Mouse (Mus musculus): ENCODE measurements around the gene Nr1h4. TPM values are rescaled to one million over a fixed set of nuclear protein-coding genes. Genes with fewer than 3 reads are reported as not detected.

Nr1h4 gene
- 131 and 168 TPM in 2 replicates for total RNA-seq (2014; rRNA removed)
- 52.2 and 58.4 TPM in 2 replicates for polyA plus RNA-seq (2012; rRNA removed)

DNA sequence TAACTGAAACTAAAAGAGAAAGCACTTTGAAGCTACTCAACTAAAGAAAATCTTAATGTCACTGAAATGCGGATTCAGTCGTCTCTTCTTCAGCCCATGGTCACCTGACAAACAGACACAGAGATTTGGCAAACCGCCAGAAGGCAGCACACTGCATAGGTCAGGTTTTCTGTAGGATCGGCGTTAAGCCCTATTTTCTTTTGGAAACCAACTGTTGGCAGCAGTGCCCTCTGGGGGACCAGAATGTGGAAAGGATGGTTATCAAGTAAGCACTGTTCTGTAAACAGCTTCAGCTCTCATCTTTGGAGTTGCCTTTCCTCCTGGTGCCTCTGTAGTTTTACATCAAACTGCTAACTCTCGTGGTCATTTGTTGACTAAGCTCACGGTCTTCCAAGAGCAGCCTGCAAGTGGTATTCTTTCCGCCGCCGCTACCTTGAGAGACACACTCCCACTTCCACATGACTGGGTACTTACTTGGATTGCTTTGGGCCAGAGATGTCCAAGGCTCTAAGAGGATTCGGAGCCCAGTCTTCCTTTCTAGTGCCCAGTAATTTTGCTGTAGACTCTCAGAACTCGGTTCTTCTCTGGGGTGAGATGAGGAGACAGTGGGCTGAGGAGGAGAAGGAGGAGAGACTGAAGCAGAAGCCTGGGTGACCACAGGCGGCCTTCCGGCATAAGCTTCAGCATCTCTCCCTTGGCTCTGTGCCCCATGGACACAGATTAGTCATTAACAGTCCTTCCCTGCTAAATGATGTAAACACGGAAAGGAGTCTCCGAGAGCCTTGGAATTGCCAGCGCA is at the start of gene Nr1h4:
Nr1h4 (minus strand) TSS at position 657 of the 799 bp plus-strand sequence.
- Histone ChIP-seq H3K4me3 (ENCODE audit: insufficient read depth, low read depth, low read length) (peak within 1 kb of the TSS; percentile 65), H3K79me2 (ENCODE audit: control insufficient read depth, insufficient read depth, low read length) (peaks cover 18% of the 10 kb centered on the region; the same call in 1 of the 2 replicates), H3K4me1 (ENCODE audit: control insufficient read depth, insufficient read depth, low read length) (peaks cover 18% of the 10 kb centered on the region), H3K27me3 (ENCODE audit: control insufficient read depth, insufficient read depth, low read length) (no peaks in the 10 kb centered on the region), H3K27ac (replicated peaks; ENCODE audit: insufficient read depth, low read depth, low read length) (peak within 1 kb of the TSS; percentile 95), H3K9ac (ENCODE audit: low read depth, low read length) (peak within 1 kb of the TSS; percentile 92), H3K36me3 (ENCODE audit: control insufficient read depth, insufficient read depth, low read length) (peaks cover 11% of the 10 kb centered on the region)
- DNase-seq (ENCODE audit: extremely low read depth, low read depth, low spot score) = peak; percentile 95
- WGBS = 8% methylated on average over 17 of the region's 17 CpGs
- TF ChIP-seq POLR2A (IDR thresholded peaks at IDR 0.05; ENCODE audit: extremely low read depth, insufficient read depth, low read length) (no peak; the same call in 1 of the 2 replicates), CTCF (IDR thresholded peaks at IDR 0.05; ENCODE audit: low read depth, low read length) (no peak)

DNA sequence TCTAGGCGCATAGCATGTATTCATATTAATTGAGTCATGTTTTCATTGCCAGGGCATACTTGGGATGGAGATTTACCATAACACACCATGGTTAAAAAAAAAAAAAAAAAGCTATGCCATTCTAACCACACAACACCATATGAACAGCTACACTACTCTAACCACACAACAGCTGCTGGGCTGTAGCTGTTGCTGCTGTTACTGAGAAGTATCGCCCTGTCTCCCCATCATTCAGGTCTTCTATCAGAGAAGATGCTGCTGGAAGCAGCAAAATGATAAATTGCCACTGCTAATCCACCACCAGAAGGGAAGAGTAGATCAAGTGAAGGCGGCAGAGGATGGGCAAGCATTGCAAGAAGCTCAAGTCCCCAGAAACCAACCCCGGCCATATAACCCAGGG is 45.4 kb upstream of the Nr1h4 start:
- no peak overlapping the region for H3K9ac ChIP-seq (ENCODE audit: low read depth, low read length)
- no peak for TF ChIP-seq CTCF (IDR thresholded peaks at IDR 0.05; ENCODE audit: low read depth, low read length)
- no peak for TF ChIP-seq POLR2A (IDR thresholded peaks at IDR 0.05; ENCODE audit: extremely low read depth, insufficient read depth, low read length)

DNA sequence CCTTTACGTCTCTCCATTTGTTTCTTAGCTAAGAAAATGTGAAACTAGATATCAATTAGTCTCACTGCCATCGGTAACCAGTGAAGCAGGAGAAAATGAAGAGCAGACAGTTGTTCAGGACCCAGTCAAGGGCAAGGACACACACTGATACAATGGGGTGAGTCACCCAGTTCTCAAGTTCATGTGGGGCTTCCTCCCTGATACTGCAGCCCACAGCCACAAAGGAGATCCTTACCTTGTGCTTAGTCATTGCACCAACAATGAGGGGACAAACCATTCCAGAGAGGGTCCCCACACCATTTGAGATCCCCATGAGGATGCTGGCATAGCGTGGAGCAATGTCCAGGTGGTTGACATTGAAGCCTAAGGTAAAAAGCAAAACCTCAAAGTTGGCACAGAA is 44.3 kb upstream of the Nr1h4 start:
- no peak for TF ChIP-seq CTCF (IDR thresholded peaks at IDR 0.05; ENCODE audit: low read depth, low read length)
- no peak for TF ChIP-seq POLR2A (IDR thresholded peaks at IDR 0.05; ENCODE audit: extremely low read depth, insufficient read depth, low read length)

More for the DNA sequence above, 45.4 kb upstream of the Nr1h4 start:
- Histone ChIP-seq H3K79me2 (ENCODE audit: control insufficient read depth, insufficient read depth, low read length) (no peaks in the 10 kb centered on the region), H3K36me3 (ENCODE audit: control insufficient read depth, insufficient read depth, low read length) (peaks cover 13% of the 10 kb centered on the region; the same call in 1 of the 2 replicates), H3K4me1 (ENCODE audit: control insufficient read depth, insufficient read depth, low read length) (peaks cover 2% of the 10 kb centered on the region), H3K27me3 (ENCODE audit: control insufficient read depth, insufficient read depth, low read length) (no peaks in the 10 kb centered on the region), H3K4me3 (ENCODE audit: insufficient read depth, low read depth, low read length) (no peak overlapping the region), H3K27ac (replicated peaks; ENCODE audit: insufficient read depth, low read depth, low read length) (no peak overlapping the region)
- DNase-seq (ENCODE audit: extremely low read depth, low read depth, low spot score) = no peak
- 94% methylated on average over 4 of the region's 4 CpGs for WGBS

DNA sequence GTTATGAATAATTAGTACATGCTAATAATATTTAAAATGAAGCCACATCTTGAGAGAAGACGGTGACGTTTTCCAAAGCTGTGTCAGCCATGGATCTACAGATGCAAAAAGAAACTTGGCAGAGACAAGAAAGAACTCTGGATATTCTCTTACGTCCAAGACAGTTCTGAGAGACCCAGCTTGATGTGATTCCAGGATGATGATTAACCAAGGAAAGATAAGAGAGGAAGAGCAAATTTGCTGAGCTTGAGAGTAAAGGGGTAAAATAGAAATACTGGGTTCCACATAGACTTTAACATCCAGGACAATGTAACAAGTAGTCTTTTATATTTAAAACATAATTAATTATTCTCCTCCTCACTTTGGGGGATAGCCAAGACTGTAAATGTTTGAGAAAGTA is 40.0 kb upstream of the Nr1h4 start:
- peaks cover 4% of the 10 kb centered on the region for H3K4me1 ChIP-seq (ENCODE audit: control insufficient read depth, insufficient read depth, low read length)
- peaks cover 11% of the 10 kb centered on the region; the same call in 1 of the 2 replicates for H3K36me3 ChIP-seq (ENCODE audit: control insufficient read depth, insufficient read depth, low read length)
- TF ChIP-seq POLR2A (IDR thresholded peaks at IDR 0.05; ENCODE audit: extremely low read depth, insufficient read depth, low read length) = no peak
- no peak for TF ChIP-seq CTCF (IDR thresholded peaks at IDR 0.05; ENCODE audit: low read depth, low read length)
- DNase-seq (ENCODE audit: extremely low read depth, low read depth, low spot score) = peak; percentile 74
- WGBS = 12% methylated on average over 3 of the region's 3 CpGs
- no peak overlapping the region for H3K9ac ChIP-seq (ENCODE audit: low read depth, low read length)
- no peaks in the 10 kb centered on the region for H3K27me3 ChIP-seq (ENCODE audit: control insufficient read depth, insufficient read depth, low read length)
- no peaks in the 10 kb centered on the region for H3K79me2 ChIP-seq (ENCODE audit: control insufficient read depth, insufficient read depth, low read length)
- no peak overlapping the region for H3K27ac ChIP-seq (replicated peaks; ENCODE audit: insufficient read depth, low read depth, low read length)
- H3K4me3 ChIP-seq (ENCODE audit: insufficient read depth, low read depth, low read length) = no peak overlapping the region

More for the DNA sequence above, 44.3 kb upstream of the Nr1h4 start:
- H3K36me3 ChIP-seq (ENCODE audit: control insufficient read depth, insufficient read depth, low read length) = peaks cover 13% of the 10 kb centered on the region; the same call in 1 of the 2 replicates
- DNase-seq (ENCODE audit: extremely low read depth, low read depth, low spot score) = no peak
- H3K9ac ChIP-seq (ENCODE audit: low read depth, low read length) = no peak overlapping the region
- 90% methylated on average over 3 of the region's 3 CpGs for WGBS
- H3K79me2 ChIP-seq (ENCODE audit: control insufficient read depth, insufficient read depth, low read length) = no peaks in the 10 kb centered on the region
- no peak overlapping the region for H3K27ac ChIP-seq (replicated peaks; ENCODE audit: insufficient read depth, low read depth, low read length)
- H3K27me3 ChIP-seq (ENCODE audit: control insufficient read depth, insufficient read depth, low read length) = no peaks in the 10 kb centered on the region
- H3K4me3 ChIP-seq (ENCODE audit: insufficient read depth, low read depth, low read length) = no peak overlapping the region
- peaks cover 4% of the 10 kb centered on the region for H3K4me1 ChIP-seq (ENCODE audit: control insufficient read depth, insufficient read depth, low read length)

DNA sequence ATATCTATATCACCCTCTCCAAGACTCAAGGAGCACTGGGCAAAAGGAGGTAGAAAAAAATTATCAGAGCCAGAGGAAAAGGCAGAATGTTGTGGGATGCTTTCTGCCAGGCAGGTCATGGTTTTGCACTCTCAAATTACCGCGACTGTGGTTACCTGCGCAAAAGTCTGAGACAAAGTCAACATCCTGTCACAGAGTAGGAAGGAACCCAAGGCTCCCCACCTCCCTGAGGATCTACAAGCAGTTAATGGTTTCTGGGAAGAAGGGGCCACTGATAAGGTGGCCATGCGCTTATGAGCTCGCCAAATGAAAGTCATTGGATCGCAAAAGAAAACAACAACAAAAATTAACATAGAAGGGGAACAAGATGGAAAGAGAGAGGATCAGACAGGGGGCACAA is 39.6 kb upstream of the Nr1h4 start:
- 54% methylated on average over 6 of the region's 6 CpGs for WGBS
- Histone ChIP-seq H3K9ac (ENCODE audit: low read depth, low read length) (no peak overlapping the region), H3K27ac (replicated peaks; ENCODE audit: insufficient read depth, low read depth, low read length) (peak overlapping the region; percentile 2; the same call in 1 of the 2 replicates), H3K27me3 (ENCODE audit: control insufficient read depth, insufficient read depth, low read length) (no peaks in the 10 kb centered on the region), H3K79me2 (ENCODE audit: control insufficient read depth, insufficient read depth, low read length) (no peaks in the 10 kb centered on the region), H3K4me1 (ENCODE audit: control insufficient read depth, insufficient read depth, low read length) (peaks cover 4% of the 10 kb centered on the region), H3K36me3 (ENCODE audit: control insufficient read depth, insufficient read depth, low read length) (peaks cover 11% of the 10 kb centered on the region; the same call in 1 of the 2 replicates), H3K4me3 (ENCODE audit: insufficient read depth, low read depth, low read length) (no peak overlapping the region)
- no peak for TF ChIP-seq CTCF (IDR thresholded peaks at IDR 0.05; ENCODE audit: low read depth, low read length)
- no peak for DNase-seq (ENCODE audit: extremely low read depth, low read depth, low spot score)

DNA sequence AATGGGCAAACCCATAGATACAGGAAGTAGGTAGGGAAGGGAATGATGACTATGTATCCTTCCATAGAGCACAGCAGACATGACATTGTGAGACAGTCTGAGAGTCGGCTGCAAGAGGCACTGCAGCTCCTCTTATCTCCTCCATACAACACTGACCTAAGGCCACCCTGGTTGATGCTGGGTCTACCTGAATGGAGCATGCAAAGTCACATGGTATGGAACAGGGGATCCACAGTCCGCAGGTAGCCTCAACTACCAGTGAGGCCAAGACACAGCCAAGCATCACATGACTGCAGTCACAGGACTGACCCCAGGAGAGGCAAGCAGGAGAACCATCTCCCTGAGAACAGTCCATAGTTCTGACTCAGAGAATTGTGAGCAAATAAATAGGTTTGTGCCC is 34.0 kb upstream of the Nr1h4 start:
- H3K9ac ChIP-seq (ENCODE audit: low read depth, low read length) = no peak overlapping the region
- H3K4me1 ChIP-seq (ENCODE audit: control insufficient read depth, insufficient read depth, low read length) = peaks cover 20% of the 10 kb centered on the region
- 91% methylated on average over 2 of the region's 2 CpGs for WGBS
- DNase-seq (ENCODE audit: extremely low read depth, low read depth, low spot score) = no peak
- no peaks in the 10 kb centered on the region for H3K79me2 ChIP-seq (ENCODE audit: control insufficient read depth, insufficient read depth, low read length)
- H3K4me3 ChIP-seq (ENCODE audit: insufficient read depth, low read depth, low read length) = no peak overlapping the region
- H3K27me3 ChIP-seq (ENCODE audit: control insufficient read depth, insufficient read depth, low read length) = no peaks in the 10 kb centered on the region
- TF ChIP-seq CTCF (IDR thresholded peaks at IDR 0.05; ENCODE audit: low read depth, low read length) (no peak), POLR2A (IDR thresholded peaks at IDR 0.05; ENCODE audit: extremely low read depth, insufficient read depth, low read length) (no peak)
- no peak overlapping the region for H3K27ac ChIP-seq (replicated peaks; ENCODE audit: insufficient read depth, low read depth, low read length)
- no peaks in the 10 kb centered on the region for H3K36me3 ChIP-seq (ENCODE audit: control insufficient read depth, insufficient read depth, low read length)
